14 mouse cellular contexts compared by ENCODE assay signal in genomic region chr9:99339182-99339581, GRCm38 (mm10). TPM values are rescaled to one million over a fixed set of nuclear protein-coding genes. Genes with fewer than 3 reads are reported as not detected.
DNase-seq lines count a peak whose midpoint lies in the region; ATAC-seq and TF ChIP-seq lines count a peak whose summit lies in the region.
"Had no signal": no experiment of that assay in that cellular context is flagged by ENCODE, and none has a peak within 500 bp of the region (broad histone marks: within the 10 kb centered on the region; RNA-seq: fewer than 3 reads in every experiment).

No protein-coding gene starts in this region.

- no peak overlapping the region for H3K4me2 ChIP-seq in intestine, postnatal 0 days (replicated peaks; ENCODE audit: low read depth)
- H3K4me2 ChIP-seq in intestine, embryonic 15.5 days (replicated peaks): no peak overlapping the region
- H3K4me2 ChIP-seq: embryonic facial prominence, embryonic 15.5 days; forebrain, embryonic 13.5 days; midbrain, embryonic 15.5 days had no signal

- no peak for ATAC-seq in intestine, postnatal 0 days
- ATAC-seq in intestine, embryonic 15.5 days: no peak
- ATAC-seq: forebrain, embryonic 13.5 days; midbrain, embryonic 15.5 days had no signal

- no peaks in the 10 kb centered on the region for H3K27me3 ChIP-seq in intestine, postnatal 0 days (replicated peaks; ENCODE audit: control insufficient read depth, insufficient read depth, low read length)
- no peaks in the 10 kb centered on the region for H3K27me3 ChIP-seq in intestine, embryonic 15.5 days (replicated peaks)
- no peaks in the 10 kb centered on the region for H3K27me3 ChIP-seq in small intestine, adult 2 months (ENCODE audit: control insufficient read depth, insufficient read depth, low read length)
- H3K27me3 ChIP-seq: embryonic facial prominence, embryonic 15.5 days; forebrain, embryonic 13.5 days; midbrain, embryonic 15.5 days had no signal

- TF ChIP-seq POLR2A in small intestine, adult 2 months (IDR thresholded peaks at IDR 0.05; ENCODE audit: low read depth, low read length): no peak

- DNase-seq in lung, postnatal 36 days: peak; percentile 31
- DNase-seq in lung, postnatal 14 days: no peak
- peak; percentile 35 for DNase-seq in R1 (ENCODE audit: low read depth, low spot score)
- DNase-seq in spleen, adult 18-20 months: no peak
- no peak for DNase-seq in frontal cortex, adult 2 months (ENCODE audit: extremely low spot score in 1 of 2, low spot score in 1 of 2)
- DNase-seq: cerebellum, adult 18-20 months; heart, postnatal 36 days; lung, postnatal 4 days had no signal

- no peak overlapping the region for H3K9ac ChIP-seq in intestine, postnatal 0 days (ENCODE audit: low read depth, low read length)
- H3K9ac ChIP-seq in intestine, embryonic 15.5 days: no peak overlapping the region
- H3K9ac ChIP-seq: embryonic facial prominence, embryonic 15.5 days; forebrain, embryonic 13.5 days; midbrain, embryonic 15.5 days had no signal

- WGBS in intestine, postnatal 0 days: 94% methylated on average over 1 of the region's 1 CpGs
- 81% methylated on average over 1 of the region's 1 CpGs for WGBS in intestine, embryonic 15.5 days
- 90% methylated on average over 1 of the region's 1 CpGs for WGBS in small intestine, adult 2 months

- TF ChIP-seq CTCF in intestine, postnatal 0 days (IDR thresholded peaks at IDR 0.05; ENCODE audit: low read depth): peak; percentile 54
- TF ChIP-seq CTCF in small intestine, adult 2 months (IDR thresholded peaks at IDR 0.05; ENCODE audit: extremely low read depth, insufficient read length, insufficient replicate concordance, low read depth, low read length): peak; percentile 12; the same call in 1 of the 2 replicates

- no peaks in the 10 kb centered on the region for H3K36me3 ChIP-seq in intestine, postnatal 0 days (ENCODE audit: control insufficient read depth, insufficient read depth)
- no peaks in the 10 kb centered on the region for H3K36me3 ChIP-seq in intestine, embryonic 15.5 days
- H3K36me3 ChIP-seq in small intestine, adult 2 months (ENCODE audit: control insufficient read depth, insufficient read depth, low read length): no peaks in the 10 kb centered on the region
- H3K36me3 ChIP-seq: embryonic facial prominence, embryonic 15.5 days; midbrain, embryonic 15.5 days had no signal

- H3K9me3 ChIP-seq in intestine, postnatal 0 days (ENCODE audit: control insufficient read depth): no peaks in the 10 kb centered on the region
- H3K9me3 ChIP-seq in intestine, embryonic 15.5 days: no peaks in the 10 kb centered on the region
- H3K9me3 ChIP-seq: embryonic facial prominence, embryonic 15.5 days; forebrain, embryonic 13.5 days; midbrain, embryonic 15.5 days had no signal

- no peak overlapping the region for H3K27ac ChIP-seq in intestine, postnatal 0 days (ENCODE audit: low read depth, low read length)
- no peak overlapping the region for H3K27ac ChIP-seq in intestine, embryonic 15.5 days
- H3K27ac ChIP-seq in small intestine, adult 2 months (ENCODE audit: insufficient read depth, low read depth, low read length): no peak overlapping the region
- H3K27ac ChIP-seq: embryonic facial prominence, embryonic 15.5 days; forebrain, embryonic 13.5 days; midbrain, embryonic 15.5 days had no signal

- H3K4me3 ChIP-seq in intestine, postnatal 0 days (ENCODE audit: low read depth, low read length): no peak overlapping the region
- no peak overlapping the region for H3K4me3 ChIP-seq in intestine, embryonic 15.5 days (replicated peaks)
- H3K4me3 ChIP-seq in small intestine, adult 2 months (ENCODE audit: low read depth, low read length): no peak overlapping the region
- H3K4me3 ChIP-seq: embryonic facial prominence, embryonic 15.5 days; forebrain, embryonic 13.5 days; midbrain, embryonic 15.5 days had no signal

- H3K4me1 ChIP-seq in intestine, postnatal 0 days (replicated peaks; ENCODE audit: control insufficient read depth, insufficient read depth, low read length): no peaks in the 10 kb centered on the region
- no peaks in the 10 kb centered on the region for H3K4me1 ChIP-seq in intestine, embryonic 15.5 days (replicated peaks)
- H3K4me1 ChIP-seq in small intestine, adult 2 months (ENCODE audit: control insufficient read depth, insufficient read depth, insufficient read length, low read length): no peaks in the 10 kb centered on the region
- H3K4me1 ChIP-seq: embryonic facial prominence, embryonic 15.5 days; forebrain, embryonic 13.5 days; midbrain, embryonic 15.5 days had no signal

RNA-seq across cellular contexts. Expression of gene Esyt3, which starts 19.2 kb away (rescaled TPM):
- 0.37 and 0.47 TPM in 2 replicates for polyA plus RNA-seq in intestine, postnatal 0 days (2015; fragmentation: Nextera tagmentation; extraction: Ambion mirVana)
- polyA plus RNA-seq in intestine, embryonic 15.5 days (2015; fragmentation: Nextera tagmentation; extraction: Ambion mirVana): 0.40 and 0.53 TPM in 2 replicates
- 0.23 and 0.24 TPM in 2 replicates for polyA plus RNA-seq in small intestine, adult 2 months (2012; rRNA removed)
- polyA plus RNA-seq in frontal cortex, adult 2 months (2012; rRNA removed): 1.4 and 2.1 TPM in 2 replicates

Comparison
In these comparisons a context has a peak if more than half of its experiments do, and no peak if none do; other contexts are left out.
1. DNase-seq: peak in lung, postnatal 36 days (single experiment) and R1 (single experiment); none in lung, postnatal 14 days (single experiment), spleen, adult 18-20 months (0 of 2) and frontal cortex, adult 2 months (0 of 2).